Mouse (Mus musculus): ENCODE data around the gene Nlrp6.
"Not testable (repeated sequence)": the region's sequence is repeated elsewhere in the genome, so short reads cannot be mapped to it uniquely, and the experiment has no call there.

The Nlrp6 gene

DNA sequence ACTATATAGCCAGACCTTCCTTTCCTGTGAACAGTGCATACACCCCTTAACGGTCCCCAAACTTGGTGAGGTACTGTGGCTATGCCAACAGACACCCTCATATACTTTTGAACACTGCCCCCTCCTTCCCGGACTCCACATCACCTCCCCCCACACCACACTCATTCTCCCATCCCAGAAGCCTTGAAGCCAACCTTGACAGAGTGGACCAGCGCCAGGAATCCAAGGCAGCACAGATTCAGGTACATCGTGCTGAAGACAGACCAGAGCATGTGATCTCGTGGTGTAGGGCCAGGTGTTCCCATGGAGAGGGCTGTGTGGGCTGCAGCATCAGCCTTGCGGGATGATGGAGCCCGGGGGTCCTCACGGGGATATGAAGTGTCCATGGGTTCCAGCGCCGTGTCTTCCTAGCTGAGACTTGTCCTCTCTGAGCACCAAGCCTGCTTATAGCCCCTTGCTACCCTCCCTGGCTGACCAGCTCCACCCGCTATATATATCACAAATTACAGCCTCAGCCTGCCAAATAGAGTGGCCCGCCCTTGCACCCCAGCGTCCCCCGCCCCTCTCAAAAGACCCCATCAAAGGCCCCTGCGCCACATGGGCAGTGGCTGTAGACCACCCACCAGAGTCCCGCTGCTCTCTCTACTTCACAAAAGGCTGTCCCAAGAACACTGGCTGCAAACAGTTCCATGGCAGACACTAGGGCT, 29.3 kb downstream of the Nlrp6 start, which contains the start of gene Ifitm5:
TSS of gene Ifitm5 (minus strand) at position 468 of the 707 bp plus-strand sequence.
- DNase-seq (ENCODE audit: low read depth, low spot score): no peak

DNA sequence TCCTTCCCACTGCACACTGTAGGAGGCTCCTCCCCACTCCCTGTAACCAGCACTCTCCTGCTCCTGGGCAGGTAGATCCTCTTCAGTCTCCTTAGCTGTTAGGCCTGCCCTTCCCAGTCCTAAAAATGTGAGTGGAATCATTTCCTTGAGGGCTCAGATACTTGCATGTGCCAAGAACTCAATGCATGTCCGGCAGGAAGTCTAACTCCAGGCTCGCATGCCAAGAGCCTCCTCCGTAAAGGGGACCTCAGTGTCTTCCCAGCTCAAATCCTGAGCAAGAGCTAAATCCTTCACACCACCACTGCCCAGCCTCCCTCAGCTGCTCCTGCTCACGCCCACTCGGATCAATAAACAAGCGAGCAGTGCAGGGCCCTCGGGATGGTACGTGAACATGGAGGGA, 30.3 kb downstream of the Nlrp6 start:
- DNase-seq (ENCODE audit: low read depth, low spot score): no peak

GRCm38 (mm10) chr7:140951765-140952164, 31.1 kb downstream of the Nlrp6 start:
- no peak for DNase-seq (ENCODE audit: low read depth, low spot score)

- DNase-seq (ENCODE audit: low read depth, low spot score): no peak
Measured at GRCm38 (mm10) chr7:140952441-140952840, 31.7 kb downstream of the Nlrp6 start.

DNA sequence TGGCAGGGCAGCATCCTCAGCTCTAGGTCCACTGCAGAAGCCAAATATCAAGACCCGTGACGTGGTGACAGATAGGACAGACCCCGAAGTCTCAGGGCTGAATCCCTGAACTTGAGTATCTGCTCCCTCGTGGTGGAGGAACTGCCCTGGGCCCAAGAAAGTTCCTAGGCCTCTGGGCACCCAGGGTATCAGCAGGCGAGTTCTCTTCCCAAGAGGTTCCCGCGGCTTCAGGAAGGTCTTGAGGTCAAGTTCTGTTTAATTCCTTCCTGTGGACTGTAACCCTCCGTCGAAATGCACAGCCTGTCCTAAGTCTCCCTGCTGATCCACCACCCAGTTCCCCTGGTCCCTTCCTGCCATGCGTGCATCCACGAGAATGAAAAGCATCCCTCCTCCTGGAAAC, 32.4 kb downstream of the Nlrp6 start:
- DNase-seq (ENCODE audit: low read depth, low spot score): no peak

DNA sequence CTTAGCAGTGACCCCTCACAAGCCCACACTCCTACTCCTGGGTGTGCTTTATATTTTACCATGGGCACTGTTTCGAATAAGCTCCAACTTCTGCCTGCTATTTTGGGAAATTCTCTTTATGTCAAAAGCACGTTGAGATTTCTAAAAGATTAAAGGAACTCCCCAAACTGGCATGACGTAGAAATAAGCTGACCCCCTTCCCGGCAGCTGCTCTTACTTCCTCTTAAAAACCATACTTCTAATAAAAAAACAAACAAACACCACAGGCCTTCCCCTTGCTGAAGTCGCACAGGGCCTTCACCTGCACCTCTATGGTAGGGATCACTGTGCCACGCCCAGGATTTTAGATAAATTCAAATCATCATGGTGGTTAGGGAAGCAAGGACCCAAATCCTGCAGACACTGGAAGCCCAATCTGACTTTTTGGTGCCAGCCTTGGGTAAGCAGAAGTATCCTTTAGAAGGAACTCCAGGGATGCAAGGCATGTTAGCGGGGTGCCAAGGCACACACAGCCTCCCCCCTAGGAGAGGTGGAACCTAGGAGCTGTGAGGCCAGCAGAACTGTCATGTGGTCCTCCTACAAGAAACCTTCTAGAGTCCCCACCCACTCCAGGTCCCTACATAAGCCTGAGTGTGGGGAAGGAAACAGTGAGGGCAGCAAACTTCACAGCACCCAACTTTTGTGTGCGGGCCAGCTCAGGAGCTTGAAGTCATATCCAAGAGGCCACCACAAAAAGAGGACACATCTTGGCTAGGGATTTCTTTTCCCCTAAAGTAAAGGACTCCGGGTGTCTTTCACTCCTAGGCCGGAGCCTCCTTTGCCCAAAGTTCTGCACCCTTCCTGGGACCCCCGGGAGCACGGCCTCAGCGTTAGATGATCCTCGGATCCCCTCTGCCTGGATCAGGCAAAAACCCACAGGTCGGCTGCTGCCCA, 33.4 kb downstream of the Nlrp6 start:
- no peak for DNase-seq (ENCODE audit: low read depth, low spot score)

DNA sequence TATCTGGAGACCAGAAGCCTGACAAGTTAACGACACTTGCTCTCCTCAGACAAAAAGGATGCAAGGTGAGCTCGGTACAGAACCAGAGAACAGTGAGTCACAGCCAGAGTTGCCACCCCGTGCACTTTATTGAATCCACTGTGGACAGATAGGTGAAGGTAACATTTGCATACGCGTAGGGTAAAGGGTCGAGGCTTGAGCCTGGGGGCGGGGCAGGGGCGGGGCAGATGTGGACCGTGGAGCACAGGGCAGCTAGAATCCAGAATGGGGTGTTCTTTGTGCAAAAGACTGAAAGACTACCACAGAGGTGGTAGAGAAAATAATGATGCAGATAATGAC, 34.0 kb downstream of the Nlrp6 start:
- no peak for DNase-seq (ENCODE audit: low read depth, low spot score)

DNA sequence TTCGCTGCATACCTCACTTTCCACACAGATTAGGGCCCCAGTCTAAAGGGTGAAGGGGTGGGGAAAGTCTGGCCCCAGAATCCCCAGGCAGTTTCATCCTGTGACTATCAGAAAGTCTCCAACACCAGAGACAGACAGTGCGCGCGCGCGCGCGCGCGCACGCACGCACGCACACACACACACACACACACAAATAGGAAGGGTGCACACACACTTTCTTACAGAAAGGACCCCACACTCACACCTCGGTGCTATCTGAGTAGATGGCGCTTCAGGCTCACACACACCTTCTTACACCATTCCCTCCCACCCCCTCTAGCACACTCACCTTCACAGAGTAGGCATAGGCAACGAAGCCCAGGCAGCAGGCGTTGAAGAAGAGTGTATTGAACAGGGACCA, 34.6 kb downstream of the Nlrp6 start:
- no peak for DNase-seq (ENCODE audit: low read depth, low spot score)

DNA sequence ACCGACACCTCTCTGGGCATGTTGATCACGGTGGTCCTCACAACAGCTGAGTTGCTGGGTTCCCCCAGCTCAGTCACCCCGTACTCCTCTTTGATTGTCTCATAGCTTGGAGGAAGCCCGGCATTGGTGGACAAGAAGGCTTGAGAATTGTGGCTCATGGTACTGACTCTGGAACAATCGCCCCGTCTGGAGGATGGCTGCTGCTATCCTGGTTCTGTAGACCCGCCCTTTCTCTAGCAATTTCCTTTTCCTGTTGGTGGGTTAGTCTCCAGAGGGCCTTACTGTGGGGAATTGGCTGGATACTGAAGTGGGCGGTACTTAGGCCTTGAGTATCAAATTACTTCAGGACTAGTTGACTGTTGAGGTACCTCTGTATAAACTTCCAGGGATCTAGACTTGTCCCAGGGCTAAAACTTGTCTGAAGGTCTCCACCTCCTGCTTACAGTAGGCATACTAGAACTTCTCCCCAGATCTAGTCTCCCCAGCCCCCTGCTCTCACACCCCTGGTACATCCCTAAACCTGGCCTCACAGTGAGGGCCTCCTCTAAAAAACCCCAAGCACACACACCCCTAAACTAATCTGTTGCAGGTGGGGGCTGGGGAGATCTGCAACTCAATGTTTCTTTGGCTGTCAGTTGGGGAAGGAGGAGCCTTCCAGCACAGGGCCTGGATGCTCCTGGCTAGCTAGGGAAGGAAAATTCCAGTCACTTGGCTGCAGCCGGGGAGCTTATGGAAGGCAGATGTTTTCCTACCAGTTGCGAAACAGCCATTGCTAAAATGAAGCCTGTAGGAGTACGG, 35.3 kb downstream of the Nlrp6 start, which contains the start of the genes Gm45717 and Ifitm2:
TSS of gene Gm45717 (minus strand) at position 180 of the 798 bp plus-strand sequence.
TSS of gene Ifitm2 (minus strand) at position 230 of the 798 bp plus-strand sequence.
- no peak for DNase-seq (ENCODE audit: low read depth, low spot score)

DNA sequence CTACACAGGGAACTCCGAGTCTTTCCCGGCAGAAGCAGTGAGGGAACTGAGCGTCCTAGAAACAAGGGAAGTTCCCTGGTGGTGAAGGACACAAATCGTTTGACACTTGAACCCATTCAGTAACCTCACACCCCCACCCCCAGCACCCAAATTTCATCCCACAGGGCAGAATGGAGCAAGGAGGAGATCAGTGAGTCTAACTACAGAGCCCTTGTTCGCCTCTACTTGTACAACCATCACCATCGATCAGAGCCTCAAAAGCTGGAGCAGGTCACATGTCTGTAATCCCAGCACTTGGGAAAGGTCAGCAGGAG, 35.8 kb downstream of the Nlrp6 start:
- DNase-seq (ENCODE audit: low read depth, low spot score): no peak

DNA sequence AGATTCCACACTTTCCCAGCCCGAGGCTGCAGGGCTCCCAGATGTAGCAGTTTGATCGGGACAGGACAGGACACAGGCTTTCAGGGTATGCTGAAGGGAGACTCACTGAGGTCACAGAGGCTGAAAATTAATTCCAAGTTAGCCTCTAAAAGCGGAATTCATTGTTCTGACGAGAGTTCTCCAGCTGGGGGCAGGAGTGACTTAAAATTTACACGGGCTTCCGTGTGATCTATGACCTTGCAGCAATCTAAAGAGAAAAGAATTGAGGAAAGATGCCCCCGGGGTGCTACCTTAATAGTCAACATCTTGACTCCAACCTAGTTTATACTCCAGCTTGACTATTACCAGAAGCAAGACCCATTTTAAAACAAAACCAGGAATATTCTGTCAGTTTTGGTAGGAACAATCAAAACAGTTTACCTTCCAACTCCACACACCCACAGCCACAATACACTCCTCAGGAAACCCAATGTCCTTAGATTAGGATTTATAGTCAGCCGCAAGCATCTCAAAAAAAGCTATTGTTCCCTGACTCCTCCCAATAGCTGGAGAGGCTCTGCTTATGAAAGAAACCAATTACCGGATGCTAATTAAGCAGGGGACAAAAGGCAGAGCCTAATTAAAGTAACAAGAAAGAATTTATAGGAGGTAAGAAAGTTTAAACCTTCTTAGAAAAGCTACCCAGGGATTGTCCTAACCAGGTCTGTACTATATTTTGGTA, 38.6 kb downstream of the Nlrp6 start:
- no peak for DNase-seq (ENCODE audit: low read depth, low spot score)

GRCm38 (mm10) chr7:140960026-140960425, 39.3 kb downstream of the Nlrp6 start:
- no peak for DNase-seq (ENCODE audit: low read depth, low spot score)

DNA sequence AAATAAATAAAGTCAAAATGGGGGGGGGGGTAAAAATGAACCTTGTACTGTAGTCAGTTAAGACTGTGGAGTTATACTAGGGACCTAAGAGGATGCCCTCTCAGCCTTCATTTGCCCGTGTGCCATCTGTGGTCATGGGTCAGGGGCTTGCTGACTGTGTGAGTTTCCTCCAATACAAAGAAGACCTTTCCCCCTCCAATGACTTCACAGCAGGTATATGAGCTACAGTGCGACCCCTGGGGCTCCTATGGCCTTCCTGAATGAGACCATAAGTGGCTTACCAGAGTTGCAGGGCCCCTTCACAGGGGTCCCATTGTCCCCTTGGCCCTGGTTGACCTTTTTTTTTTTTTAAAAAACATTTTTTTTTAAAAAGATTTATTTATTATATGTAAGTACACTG, 40.7 kb downstream of the Nlrp6 start:
- DNase-seq (ENCODE audit: low read depth, low spot score): no peak

- no peak for DNase-seq (ENCODE audit: low read depth, low spot score)
Measured at GRCm38 (mm10) chr7:140962733-140963132, 42.0 kb downstream of the Nlrp6 start.

- DNase-seq (ENCODE audit: low read depth, low spot score): no peak
Measured at GRCm38 (mm10) chr7:140966921-140967320, 46.2 kb downstream of the Nlrp6 start, which contains the start of gene Ifitm1. TSS of gene Ifitm1 (plus strand) at chr7:140967221.

GRCm38 (mm10) chr7:140967862-140968591, 47.3 kb downstream of the Nlrp6 start:
- DNase-seq (ENCODE audit: low read depth, low spot score): no peak

DNA sequence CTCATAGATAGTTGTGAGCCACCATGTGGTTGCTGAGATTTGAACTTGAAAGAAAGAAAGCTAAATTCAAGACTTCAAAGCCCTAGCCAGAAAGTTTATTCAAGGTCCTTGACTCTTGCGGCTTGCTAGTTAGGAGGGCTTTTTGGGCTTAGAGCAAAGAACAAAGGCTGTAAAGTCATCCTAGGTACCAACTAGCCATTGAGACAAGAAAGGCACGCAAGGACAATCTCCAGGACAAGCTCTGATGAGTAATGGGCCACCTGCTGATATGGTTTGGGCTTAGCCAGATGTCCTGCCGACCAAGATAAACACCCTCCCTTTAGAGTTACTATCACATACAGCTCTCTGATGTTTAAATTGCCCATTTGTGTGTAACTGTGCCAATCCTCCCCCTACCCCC, 48.0 kb downstream of the Nlrp6 start:
- not testable (repeated sequence) for DNase-seq (ENCODE audit: low read depth, low spot score)

- DNase-seq (ENCODE audit: low read depth, low spot score): no peak
Measured at GRCm38 (mm10) chr7:140970931-140971330, 50.2 kb downstream of the Nlrp6 start.

DNA sequence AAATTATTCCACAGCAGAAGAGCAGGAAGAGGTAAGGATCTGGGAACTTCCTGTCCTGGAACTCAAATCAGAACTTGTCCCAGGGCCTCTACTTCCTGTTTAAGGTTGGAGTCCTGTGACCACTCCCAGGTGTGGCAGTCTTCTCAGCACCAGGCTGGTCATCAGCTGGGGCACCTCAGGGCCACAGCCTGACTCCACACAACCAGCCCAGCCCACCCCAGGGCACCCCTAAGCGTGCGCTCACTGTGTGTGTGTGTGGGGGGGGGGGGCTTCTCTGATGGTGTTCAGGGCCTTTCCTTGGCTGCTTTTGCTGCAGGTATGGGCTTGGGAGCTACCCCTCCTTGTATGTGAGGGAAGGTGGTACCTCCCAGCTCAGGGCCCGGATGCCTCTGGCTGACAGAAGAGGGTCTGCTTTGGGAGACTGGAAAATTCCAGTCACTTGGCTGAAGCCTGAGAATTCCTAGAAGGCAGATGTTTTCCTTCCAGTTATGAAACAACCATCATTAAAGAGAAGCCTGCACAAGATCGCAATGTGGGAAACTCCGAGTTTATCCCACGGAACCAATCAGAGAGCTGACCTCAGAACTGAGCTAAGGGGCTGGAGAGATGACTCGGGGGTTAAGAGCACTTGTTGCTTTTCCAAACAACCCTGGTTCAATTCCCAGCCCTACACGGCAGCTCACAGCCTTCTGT, 50.9 kb downstream of the Nlrp6 start:
- no peak for DNase-seq (ENCODE audit: low read depth, low spot score)
